Mouse (Mus musculus): ENCODE data around the gene Ccdc83.

DNA sequence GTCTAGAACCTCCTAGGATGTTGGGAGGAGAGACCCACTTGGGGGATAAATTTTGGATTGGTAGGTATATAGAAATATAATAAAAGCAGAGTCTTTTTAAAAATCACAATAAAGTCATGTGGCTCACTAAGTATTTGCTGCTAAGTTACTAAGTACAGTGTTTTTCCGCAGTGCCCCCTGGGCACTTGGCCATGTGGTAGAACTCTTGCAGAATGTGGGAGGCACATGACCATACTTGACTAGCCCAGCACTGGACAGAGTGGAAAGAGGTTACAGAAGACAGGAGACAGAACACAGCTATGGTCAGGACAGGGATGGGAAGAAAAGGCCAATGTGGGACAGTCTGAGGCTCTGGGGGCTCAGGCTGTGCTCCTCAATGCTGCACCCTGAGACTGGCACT lies 41.4 kb upstream of the Ccdc83 start:
- no peak for TF ChIP-seq CTCF (IDR thresholded peaks at IDR 0.05; ENCODE audit: low read depth, low read length)
- no peak for TF ChIP-seq POLR2A (IDR thresholded peaks at IDR 0.05; ENCODE audit: borderline replicate concordance, low read depth, low read length)
